Mouse (Mus musculus) E14TG2a.4 (cell line): ENCODE measurements around the gene Pdzk1.

Experiments used
- H3K27me3 ChIP-seq: 2 replicates; pipeline ENCODE4 v1.6.1; 2014; ENCODE audit warnings: low read length, control low read depth; ENCODE audit not compliant: insufficient read depth
- H3K36me3 ChIP-seq: 2 replicates; pipeline ENCODE4 v1.6.1; 2014; ENCODE audit warnings: low read length, control low read depth; ENCODE audit not compliant: insufficient read depth
- H3K4me1 ChIP-seq: replicated peaks from 2 replicates; pipeline ENCODE4 v1.6.1; 2014; ENCODE audit warnings: low read depth, low read length, control low read depth
- H3K4me3 ChIP-seq: replicated peaks from 2 replicates; pipeline ENCODE4 v1.5.1; 2014; ENCODE audit warnings: mild to moderate bottlenecking, low read length
- H3K9me3 ChIP-seq: 2 replicates; pipeline ENCODE4 v1.6.1; 2014; ENCODE audit warnings: low read length, control low read depth
- CTCF ChIP-seq: conservative IDR thresholded peaks from 2 replicates; pipeline ENCODE4 v1.5.1; 2014; ENCODE audit warnings: low read length
- NANOG ChIP-seq: IDR thresholded peaks from 2 replicates; pipeline ENCODE4 v1.6.1; 2014; ENCODE audit warnings: borderline replicate concordance, low read length, mixed read lengths
- POU5F1 ChIP-seq: IDR thresholded peaks from 2 replicates; pipeline ENCODE4 v1.6.1; 2014; ENCODE audit warnings: low read length, borderline replicate concordance

Gene Pdzk1

GRCm38 (mm10) chr3:96845806-96846205 is 16.7 kb downstream of the Pdzk1 start:
- H3K4me1 ChIP-seq = peaks cover 10% of the 10 kb centered on the region; the same call in 1 of the 2 replicates
- H3K36me3 ChIP-seq = no peaks in the 10 kb centered on the region
- H3K9me3 ChIP-seq = no peaks in the 10 kb centered on the region
- no peaks in the 10 kb centered on the region for H3K27me3 ChIP-seq
- no peak for TF ChIP-seq CTCF
- TF ChIP-seq NANOG = no peak
- no peak for TF ChIP-seq POU5F1
- H3K4me3 ChIP-seq = no peak overlapping the region

GRCm38 (mm10) chr3:96846985-96847384 is 17.9 kb downstream of the Pdzk1 start:
- peaks cover 10% of the 10 kb centered on the region; the same call in 1 of the 2 replicates for H3K4me1 ChIP-seq
- H3K4me3 ChIP-seq = no peak overlapping the region
- H3K9me3 ChIP-seq = no peaks in the 10 kb centered on the region
- H3K36me3 ChIP-seq = no peaks in the 10 kb centered on the region
- no peaks in the 10 kb centered on the region for H3K27me3 ChIP-seq
- no peak for TF ChIP-seq CTCF
- no peak for TF ChIP-seq POU5F1
- TF ChIP-seq NANOG = no peak

GRCm38 (mm10) chr3:96847661-96848060 is 18.6 kb downstream of the Pdzk1 start:
- Histone ChIP-seq H3K27me3 (no peaks in the 10 kb centered on the region), H3K9me3 (no peaks in the 10 kb centered on the region), H3K4me3 (no peak overlapping the region), H3K36me3 (no peaks in the 10 kb centered on the region), H3K4me1 (peaks cover 10% of the 10 kb centered on the region; the same call in 1 of the 2 replicates)
- TF ChIP-seq POU5F1 (no peak), NANOG (no peak), CTCF (no peak)

- no peaks in the 10 kb centered on the region for H3K36me3 ChIP-seq
Observed at GRCm38 (mm10) chr3:96848470-96848869, 19.4 kb downstream of the Pdzk1 start.

GRCm38 (mm10) chr3:96849168-96849727 is 20.2 kb downstream of the Pdzk1 start:
- peaks cover 12% of the 10 kb centered on the region for H3K4me1 ChIP-seq
- H3K4me3 ChIP-seq = no peak overlapping the region
- no peaks in the 10 kb centered on the region for H3K36me3 ChIP-seq
- H3K9me3 ChIP-seq = no peaks in the 10 kb centered on the region
- no peaks in the 10 kb centered on the region for H3K27me3 ChIP-seq
- TF ChIP-seq NANOG = no peak
- TF ChIP-seq POU5F1 = no peak
- TF ChIP-seq CTCF = no peak

More at GRCm38 (mm10) chr3:96848470-96848869, 19.4 kb downstream of the Pdzk1 start:
- no peaks in the 10 kb centered on the region for H3K9me3 ChIP-seq
- no peaks in the 10 kb centered on the region for H3K27me3 ChIP-seq
- peaks cover 10% of the 10 kb centered on the region; the same call in 1 of the 2 replicates for H3K4me1 ChIP-seq
- TF ChIP-seq CTCF (no peak), NANOG (no peak), POU5F1 (no peak)
- no peak overlapping the region for H3K4me3 ChIP-seq

GRCm38 (mm10) chr3:96852561-96852960 is 23.5 kb downstream of the Pdzk1 start:
- Histone ChIP-seq H3K4me1 (peaks cover 28% of the 10 kb centered on the region), H3K4me3 (no peak overlapping the region), H3K9me3 (no peaks in the 10 kb centered on the region), H3K36me3 (0 out of 2 replicates have a peak, but pooled peaks cover 4% of the 10 kb centered on the region), H3K27me3 (no peaks in the 10 kb centered on the region)
- TF ChIP-seq CTCF (no peak), NANOG (no peak), POU5F1 (no peak)

GRCm38 (mm10) chr3:96854376-96854775 is 25.3 kb downstream of the Pdzk1 start:
- peaks cover 21% of the 10 kb centered on the region for H3K4me1 ChIP-seq
- H3K9me3 ChIP-seq = no peaks in the 10 kb centered on the region
- no peak overlapping the region for H3K4me3 ChIP-seq
- TF ChIP-seq NANOG (no peak), CTCF (no peak), POU5F1 (no peak)
- 0 out of 2 replicates have a peak, but pooled peaks cover 9% of the 10 kb centered on the region for H3K36me3 ChIP-seq
- H3K27me3 ChIP-seq = no peaks in the 10 kb centered on the region

GRCm38 (mm10) chr3:96855833-96856232 is 26.7 kb downstream of the Pdzk1 start:
- H3K9me3 ChIP-seq = no peaks in the 10 kb centered on the region
- H3K4me1 ChIP-seq = peaks cover 18% of the 10 kb centered on the region
- no peak overlapping the region for H3K4me3 ChIP-seq
- H3K36me3 ChIP-seq = peaks cover 20% of the 10 kb centered on the region
- TF ChIP-seq NANOG = no peak
- no peak for TF ChIP-seq POU5F1
- H3K27me3 ChIP-seq = no peaks in the 10 kb centered on the region

GRCm38 (mm10) chr3:96860498-96860897 is 31.4 kb downstream of the Pdzk1 start:
- H3K4me1 ChIP-seq = peaks cover 10% of the 10 kb centered on the region
- TF ChIP-seq CTCF = no peak
- TF ChIP-seq NANOG = no peak
- peaks cover 20% of the 10 kb centered on the region for H3K36me3 ChIP-seq
- no peak overlapping the region for H3K4me3 ChIP-seq
- H3K9me3 ChIP-seq = peaks cover 12% of the 10 kb centered on the region
- H3K27me3 ChIP-seq = no peaks in the 10 kb centered on the region
